8 mouse cellular contexts compared by ENCODE assay signal in the genomic region with DNA sequence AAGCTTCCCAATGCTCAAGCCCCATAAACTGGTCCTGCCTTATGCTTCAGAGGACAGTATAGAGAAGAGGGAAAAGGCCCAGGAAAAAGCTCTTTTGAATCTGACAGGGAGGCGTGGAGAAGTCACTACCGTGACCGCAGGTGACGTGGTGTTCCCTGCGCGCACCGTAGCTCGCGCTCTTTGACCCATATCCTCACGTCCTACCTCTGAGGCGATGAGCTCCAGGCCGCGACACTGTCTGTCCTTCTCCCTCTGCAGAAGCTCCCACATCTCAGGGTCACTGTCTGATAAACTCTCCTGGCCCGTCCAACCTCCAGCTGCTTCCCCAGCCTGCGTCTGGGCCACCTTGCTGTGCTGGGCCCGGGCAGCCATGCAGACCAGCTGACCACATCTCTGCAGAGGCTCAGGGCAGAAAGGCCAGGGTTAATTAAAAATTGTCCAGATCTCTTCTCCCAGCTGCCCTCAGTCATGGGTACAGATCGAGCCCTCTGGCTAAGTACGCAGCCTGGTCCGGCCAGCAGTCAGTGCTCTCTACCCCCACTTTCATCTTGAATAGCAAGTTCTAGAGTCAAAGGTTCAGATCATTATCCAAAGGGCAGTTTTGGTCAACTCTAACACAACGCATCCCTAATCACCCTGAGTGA. TPM values are rescaled to one million over a fixed set of nuclear protein-coding genes. Genes with fewer than 3 reads are reported as not detected.
DNase-seq lines count a peak whose midpoint lies in the region; ATAC-seq lines count a peak whose summit lies in the region.

No protein-coding gene starts in this region.

- no peak overlapping the region for H3K27ac ChIP-seq in lung, embryonic 16.5 days (ENCODE audit: low read length)
- no peak overlapping the region for H3K27ac ChIP-seq in forebrain, embryonic 13.5 days
- H3K27ac ChIP-seq in stomach, embryonic 14.5 days (ENCODE audit: low read length) = no peak overlapping the region

- peak overlapping the region; percentile 62 for H3K4me2 ChIP-seq in lung, embryonic 16.5 days (ENCODE audit: low read depth, low read length)
- H3K4me2 ChIP-seq in forebrain, embryonic 13.5 days = peak overlapping the region; percentile 87
- peak overlapping the region; percentile 77 for H3K4me2 ChIP-seq in stomach, embryonic 14.5 days (replicated peaks; ENCODE audit: low read depth, low read length)

- no peaks in the 10 kb centered on the region; the same call in 1 of the 2 replicates for H3K9me3 ChIP-seq in lung, embryonic 16.5 days (ENCODE audit: control insufficient read depth, low read length)
- no peaks in the 10 kb centered on the region for H3K9me3 ChIP-seq in forebrain, embryonic 13.5 days (replicated peaks)
- no peaks in the 10 kb centered on the region for H3K9me3 ChIP-seq in stomach, embryonic 14.5 days (ENCODE audit: control insufficient read depth, low read depth, low read length)

- H3K27me3 ChIP-seq in lung, embryonic 16.5 days (ENCODE audit: control insufficient read depth, insufficient read depth, low read depth, low read length) = peaks cover 25% of the 10 kb centered on the region
- peaks cover 48% of the 10 kb centered on the region for H3K27me3 ChIP-seq in forebrain, embryonic 13.5 days
- peaks cover 16% of the 10 kb centered on the region for H3K27me3 ChIP-seq in stomach, embryonic 14.5 days (ENCODE audit: control insufficient read depth, insufficient read depth, low read length)

- H3K4me3 ChIP-seq in lung, embryonic 16.5 days (ENCODE audit: low read length) = peak overlapping the region; percentile 56
- no peak overlapping the region for H3K4me3 ChIP-seq in forebrain, embryonic 13.5 days
- peak overlapping the region; percentile 41; the same call in 1 of the 2 replicates for H3K4me3 ChIP-seq in stomach, embryonic 14.5 days (ENCODE audit: low read depth, low read length)

- 79% methylated on average over 20 of the region's 20 CpGs for WGBS in lung, embryonic 16.5 days
- WGBS in forebrain, embryonic 13.5 days = 90% methylated on average over 20 of the region's 20 CpGs
- 85% methylated on average over 20 of the region's 20 CpGs for WGBS in stomach, embryonic 14.5 days

- peaks cover 27% of the 10 kb centered on the region for H3K4me1 ChIP-seq in lung, embryonic 16.5 days (replicated peaks; ENCODE audit: control insufficient read depth, insufficient read depth, low read length)
- peaks cover 48% of the 10 kb centered on the region for H3K4me1 ChIP-seq in forebrain, embryonic 13.5 days
- H3K4me1 ChIP-seq in stomach, embryonic 14.5 days (ENCODE audit: control insufficient read depth, insufficient read depth, low read length) = peaks cover 16% of the 10 kb centered on the region

- DNase-seq in lung, postnatal 14 days = no peak
- peak; percentile 66 to 79 for DNase-seq in kidney, postnatal 36 days
- no peak for DNase-seq in Muller cell, postnatal 12 days (ENCODE audit: inconsistent ontology term)
- DNase-seq in ovary, postnatal 36 days (ENCODE audit: low spot score) = no peak
- DNase-seq in embryo, embryonic 10.5 days (ENCODE audit: low spot score) = no peak

- peaks cover 30% of the 10 kb centered on the region for H3K36me3 ChIP-seq in lung, embryonic 16.5 days (ENCODE audit: control insufficient read depth, insufficient read depth, low read length)
- H3K36me3 ChIP-seq in forebrain, embryonic 13.5 days (ENCODE audit: poor library complexity, severe bottlenecking) = peaks cover 35% of the 10 kb centered on the region
- H3K36me3 ChIP-seq in stomach, embryonic 14.5 days (ENCODE audit: control insufficient read depth, insufficient read depth, low read length) = peaks cover 15% of the 10 kb centered on the region; the same call in 1 of the 2 replicates

- peak overlapping the region; percentile 57 for H3K9ac ChIP-seq in lung, embryonic 16.5 days (ENCODE audit: low read length)
- H3K9ac ChIP-seq in forebrain, embryonic 13.5 days = peak overlapping the region; percentile 67
- no peak overlapping the region for H3K9ac ChIP-seq in stomach, embryonic 14.5 days (replicated peaks; ENCODE audit: low read depth, low read length)

- no peak for ATAC-seq in lung, embryonic 16.5 days (ENCODE audit: low read depth)
- no peak for ATAC-seq in forebrain, embryonic 13.5 days
- ATAC-seq in stomach, embryonic 14.5 days (ENCODE audit: insufficient number of reproducible peaks, insufficient read depth, low FRiP score, low read depth) = no peak

RNA-seq across cellular contexts. Expression of gene Shmt2, which starts 1.4 kb away (rescaled TPM):
- 116 and 119 TPM in 2 replicates for polyA plus RNA-seq in lung, embryonic 16.5 days (2015; fragmentation: Nextera tagmentation; extraction: Ambion mirVana)
- 89.6 and 91.5 TPM in 2 replicates for polyA plus RNA-seq in forebrain, embryonic 13.5 days (2015; fragmentation: Nextera tagmentation; extraction: Ambion mirVana)
- 107 and 121 TPM in 2 replicates for polyA plus RNA-seq in stomach, embryonic 14.5 days (2014; fragmentation: Nextera tagmentation; extraction: Ambion mirVana)

RNA-seq across cellular contexts. Expression of gene Ndufa4l2, which starts 6.1 kb away (rescaled TPM):
- polyA plus RNA-seq in lung, embryonic 16.5 days (2015; fragmentation: Nextera tagmentation; extraction: Ambion mirVana) = 155 and 169 TPM in 2 replicates
- 11.9 and 12.8 TPM in 2 replicates for polyA plus RNA-seq in forebrain, embryonic 13.5 days (2015; fragmentation: Nextera tagmentation; extraction: Ambion mirVana)
- polyA plus RNA-seq in stomach, embryonic 14.5 days (2014; fragmentation: Nextera tagmentation; extraction: Ambion mirVana) = 81.3 and 84.3 TPM in 2 replicates

RNA-seq across cellular contexts. Expression of gene Nxph4, which starts 13.5 kb away (rescaled TPM):
- 1.8 TPM in 2 replicates for polyA plus RNA-seq in lung, embryonic 16.5 days (2015; fragmentation: Nextera tagmentation; extraction: Ambion mirVana)
- polyA plus RNA-seq in forebrain, embryonic 13.5 days (2015; fragmentation: Nextera tagmentation; extraction: Ambion mirVana) = 36.8 and 50.7 TPM in 2 replicates
- polyA plus RNA-seq in stomach, embryonic 14.5 days (2014; fragmentation: Nextera tagmentation; extraction: Ambion mirVana) = 3.8 and 4.8 TPM in 2 replicates

RNA-seq across cellular contexts. Expression of gene Stac3, which starts 19.4 kb away (rescaled TPM):
- 1.3 and 1.8 TPM in 2 replicates for polyA plus RNA-seq in lung, embryonic 16.5 days (2015; fragmentation: Nextera tagmentation; extraction: Ambion mirVana)
- 1.0 and 1.1 TPM in 2 replicates for polyA plus RNA-seq in forebrain, embryonic 13.5 days (2015; fragmentation: Nextera tagmentation; extraction: Ambion mirVana)
- 0.32 and 0.48 TPM in 2 replicates for polyA plus RNA-seq in stomach, embryonic 14.5 days (2014; fragmentation: Nextera tagmentation; extraction: Ambion mirVana)

Comparison
In these comparisons a context has a peak if more than half of its experiments do, and no peak if none do; other contexts are left out.
1. DNase-seq: peak in kidney, postnatal 36 days (2 of 2); none in lung, postnatal 14 days (single experiment), Muller cell, postnatal 12 days (single experiment), ovary, postnatal 36 days (single experiment) and embryo, embryonic 10.5 days (single experiment).
2. Peak in every context shown above with its lines, with median percentiles within 50 percentile points of each other: H3K4me2 ChIP-seq.